Mouse (Mus musculus) layer of hippocampus, postnatal 10 days (tissue): ENCODE results near the gene Tlcd1. TPM values are rescaled to one million over a fixed set of nuclear protein-coding genes. Genes with fewer than 3 reads are reported as not detected.

ENCODE experiments used
- DNase-seq, 2 experiments: peaks; one replicate each; pipeline ENCODE4 v3.0.0; 2021; ENCODE audit warnings: low spot score in 2 of 2
- microRNA-seq, 2 experiments: library from miRNA; unstranded; fragments of <30 nt; microRNA quantifications; one replicate each; pipeline ENCODE4 v1.2.0; 2021
- total RNA-seq, 2 experiments: library from RNA; stranded (reverse); gene quantifications; 2 replicates each; pipeline ENCODE4 v1.2.3; 2021

The Tlcd1 gene
- total RNA-seq, 2 experiments from 2014 or later: 37.0 to 38.8 TPM

DNA sequence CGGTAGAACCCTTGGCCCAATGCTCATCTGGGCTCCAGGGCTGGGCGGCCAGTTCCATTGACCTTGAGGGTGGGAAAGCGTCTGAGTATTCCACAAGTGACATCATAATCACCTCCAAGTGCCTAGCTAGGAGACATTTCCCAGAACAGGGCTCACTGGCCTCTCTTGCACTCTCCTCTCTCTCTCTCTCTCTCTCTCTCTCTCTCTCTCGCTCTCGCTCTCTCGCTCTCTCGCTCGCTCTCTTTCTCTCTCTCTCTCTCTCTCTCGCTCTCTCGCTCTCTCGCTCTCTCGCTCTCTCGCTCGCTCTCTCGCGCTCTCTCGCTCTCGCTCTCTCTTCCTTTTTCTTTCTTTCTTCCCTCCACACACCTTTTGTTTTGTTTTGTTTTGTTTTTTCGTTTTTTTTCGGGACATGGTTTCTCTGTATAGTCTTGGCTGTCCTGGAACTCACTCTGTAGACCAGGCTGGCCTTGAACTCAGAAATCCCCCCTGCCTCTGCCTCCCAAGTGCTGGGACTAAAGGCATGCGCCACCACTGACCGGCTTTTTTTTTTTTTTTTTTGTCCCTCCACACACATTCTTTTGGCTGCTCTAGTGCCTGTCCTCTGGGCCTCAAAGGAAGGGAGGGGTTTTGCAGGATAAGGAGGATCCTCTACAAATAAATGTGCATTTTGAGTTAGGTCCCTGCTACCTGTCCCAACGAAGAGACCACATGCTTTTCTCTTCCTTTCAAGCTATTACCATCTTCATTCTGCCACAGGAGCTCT is 18.8 kb downstream of the Tlcd1 start:
- no peak for DNase-seq

DNA sequence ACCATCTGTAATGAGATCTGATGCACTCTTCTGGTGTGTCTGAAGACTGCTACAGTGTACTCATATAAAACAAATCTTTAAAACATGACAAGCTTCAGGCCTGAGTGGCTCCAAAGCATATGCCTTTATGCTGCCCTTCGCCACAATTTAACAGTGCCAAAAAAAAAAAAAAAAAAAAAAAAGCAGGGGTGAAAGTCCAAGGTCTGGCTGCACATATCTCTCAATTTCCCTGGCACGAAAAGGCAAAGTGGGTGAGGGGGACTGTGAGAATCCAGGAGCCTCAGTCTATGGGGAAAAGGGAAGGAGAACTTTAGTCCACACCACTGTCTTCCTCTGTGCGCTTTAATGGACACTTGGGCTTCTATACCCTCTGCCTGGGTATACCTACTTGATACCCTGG is 25.9 kb downstream of the Tlcd1 start:
- DNase-seq: no peak

DNA sequence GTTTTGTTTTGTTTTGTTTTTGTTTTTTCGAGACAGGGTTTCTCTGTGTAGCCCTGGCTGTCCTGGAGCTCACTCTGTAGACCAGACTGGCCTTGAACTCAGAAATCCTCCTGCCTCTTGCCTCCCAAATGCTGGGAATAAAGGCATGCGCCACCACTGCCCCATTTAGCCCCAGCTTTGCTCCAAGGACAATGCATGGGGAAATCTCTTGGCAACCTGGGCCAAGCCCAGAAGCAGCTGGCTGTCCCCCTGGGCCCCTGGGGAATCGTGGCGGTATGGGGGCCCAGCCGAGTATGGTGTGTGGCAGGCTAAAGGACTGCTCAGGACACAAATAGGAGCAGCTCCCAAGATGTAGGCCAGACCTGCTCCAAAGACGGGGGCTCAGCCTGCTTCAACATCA is 27.8 kb downstream of the Tlcd1 start:
- no peak for DNase-seq

DNA sequence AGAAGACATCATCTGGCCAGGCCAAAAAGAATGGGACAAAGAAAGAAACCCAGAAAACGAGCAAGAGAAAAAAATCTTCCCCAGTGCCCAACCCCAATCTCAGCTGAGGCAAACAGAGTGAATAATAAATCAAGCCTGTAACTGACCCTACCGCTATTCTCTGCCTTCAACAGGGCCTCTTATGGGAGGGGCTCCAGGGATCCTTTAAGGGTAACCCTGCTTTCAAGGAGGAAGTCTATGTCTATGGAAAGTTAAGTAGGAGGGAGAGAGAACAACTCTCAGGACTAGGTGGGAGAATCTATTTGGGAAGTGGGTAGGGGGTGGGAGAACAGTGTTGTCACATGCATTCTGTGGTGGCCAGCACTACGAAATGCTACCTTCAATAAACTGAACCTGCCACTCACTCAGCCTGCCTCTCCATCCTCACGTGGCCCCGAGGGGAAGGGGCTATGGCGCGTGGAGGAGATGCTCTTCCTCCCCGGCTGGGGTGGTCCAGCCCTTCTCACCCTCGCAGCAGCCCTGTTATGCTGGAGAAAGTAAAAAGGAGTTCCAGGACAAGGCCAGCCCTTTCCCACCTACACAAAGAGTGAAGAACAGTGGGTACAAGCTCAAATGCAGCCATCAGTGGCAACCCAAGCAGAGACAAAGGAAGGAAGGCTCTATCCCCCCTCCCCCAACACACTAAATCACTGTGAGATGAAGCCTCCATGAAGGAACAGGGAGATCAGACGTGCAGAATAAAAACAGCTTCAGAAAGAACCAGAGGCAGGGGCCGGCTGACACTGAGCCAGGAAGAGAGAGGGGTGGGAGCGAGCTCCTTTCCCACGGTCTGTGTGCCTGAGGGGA is 29.1 kb downstream of the Tlcd1 start:
- no peak for DNase-seq

DNA sequence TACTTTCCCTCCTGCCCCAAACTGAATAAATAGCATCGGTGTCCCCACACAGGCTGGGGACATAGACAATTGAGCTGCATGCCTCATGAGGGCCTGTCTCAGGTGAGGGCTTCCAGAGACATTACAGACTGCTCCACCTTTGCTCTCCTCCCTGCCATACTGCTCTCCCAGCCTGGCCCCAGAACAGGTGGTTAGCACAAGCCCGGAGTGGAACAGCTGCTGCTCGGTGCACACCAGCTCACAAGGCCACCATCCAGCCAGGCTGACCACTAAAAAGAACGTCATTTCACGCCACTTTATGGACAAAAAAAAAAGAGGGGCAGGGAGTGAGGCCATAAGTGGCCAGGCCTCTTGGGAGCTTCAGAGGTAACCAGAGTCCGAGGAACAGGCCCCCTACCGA is 30.7 kb downstream of the Tlcd1 start:
- DNase-seq: no peak

DNA sequence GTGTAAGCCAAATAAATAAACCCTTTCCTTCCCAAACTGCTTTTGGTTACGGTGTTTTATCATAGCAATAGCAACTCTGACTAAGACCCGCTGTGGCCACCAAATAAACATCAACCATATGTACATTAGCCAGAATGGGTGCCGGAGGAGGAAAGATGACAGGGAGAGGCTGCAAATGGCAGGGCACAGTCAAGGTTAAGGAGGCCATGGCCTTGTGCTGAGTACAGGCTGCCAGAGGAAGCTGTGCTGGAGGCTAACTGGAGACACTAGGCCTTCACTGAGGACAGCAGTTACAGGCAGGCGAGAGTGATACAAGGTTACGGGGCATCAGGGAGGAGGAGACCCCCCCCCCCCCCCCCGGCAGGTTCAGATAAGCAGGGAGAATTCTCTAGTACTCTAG is 33.4 kb downstream of the Tlcd1 start:
- no peak for DNase-seq

DNA sequence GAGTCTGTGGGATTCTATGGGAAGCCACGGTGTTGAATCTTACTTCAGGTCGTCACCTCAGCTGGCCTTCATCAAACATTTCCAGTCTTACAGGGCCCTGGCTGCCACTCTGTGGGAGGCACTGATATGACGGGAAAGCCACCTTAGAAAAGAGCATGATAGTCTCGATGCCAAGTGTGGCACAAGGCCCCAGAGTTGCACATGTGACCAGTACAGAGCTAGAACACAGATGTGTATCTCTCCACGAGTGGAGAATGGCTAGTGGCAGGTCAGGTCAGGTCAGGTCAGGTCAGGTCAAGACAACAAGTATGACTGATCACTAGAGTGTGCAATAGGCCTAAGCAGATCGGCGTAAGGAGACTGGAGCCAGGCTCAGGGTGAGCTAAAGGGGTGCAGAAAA is 34.1 kb downstream of the Tlcd1 start:
- DNase-seq: no peak

DNA sequence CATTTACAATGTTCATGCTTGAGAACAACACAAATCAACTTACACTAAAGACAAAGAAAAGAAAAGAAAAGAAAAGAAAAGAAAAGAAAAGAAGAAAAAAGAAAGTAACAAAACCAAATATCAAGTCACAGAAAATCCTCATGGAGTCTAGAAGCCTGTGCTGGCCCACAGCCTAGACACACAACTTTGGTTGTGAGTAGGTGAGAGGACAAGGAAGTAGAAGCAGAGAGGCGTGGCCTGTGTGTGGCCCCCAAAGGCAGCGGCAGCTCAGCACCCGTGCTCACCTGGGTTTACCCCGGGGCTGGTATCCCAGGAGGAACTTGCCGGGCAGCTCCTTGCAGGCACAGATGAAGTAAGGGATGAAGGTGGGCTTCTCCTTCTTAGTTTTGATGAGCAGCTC is 35.0 kb downstream of the Tlcd1 start:
- DNase-seq: no peak

DNA sequence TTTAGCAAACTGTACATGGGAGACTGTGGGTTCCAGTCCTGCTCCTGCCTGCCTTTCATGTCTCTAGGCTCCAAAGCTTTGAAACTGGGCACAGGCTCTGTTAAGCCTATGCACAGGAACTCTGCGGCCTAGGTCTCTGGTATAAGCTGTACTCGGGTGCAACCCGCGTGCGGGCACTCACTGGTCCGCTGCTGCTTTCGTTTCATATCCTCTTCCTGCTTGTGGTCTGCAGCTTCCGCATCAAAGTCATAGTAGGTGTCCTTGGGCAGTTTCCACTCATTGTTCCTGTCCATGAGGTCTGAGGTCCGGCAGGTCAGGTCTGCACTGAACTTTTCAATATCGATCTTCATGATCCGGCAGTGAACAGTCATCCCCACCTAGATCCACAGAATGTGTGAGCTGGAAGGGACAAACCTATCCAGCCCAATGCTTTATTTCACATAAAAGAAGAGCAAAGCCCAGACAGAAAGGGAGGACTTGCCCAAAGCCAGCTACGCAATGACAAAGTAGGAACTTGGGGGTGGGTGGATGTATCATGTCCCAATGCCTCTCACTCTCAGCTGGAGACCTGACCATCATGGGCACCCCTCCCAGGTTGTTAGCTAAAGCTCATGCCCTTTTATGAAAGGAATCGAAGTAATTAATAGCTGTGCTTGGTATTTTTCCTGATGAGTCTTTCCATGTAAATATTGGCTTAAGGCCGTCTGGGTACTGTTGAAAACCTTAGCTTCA is 36.7 kb downstream of the Tlcd1 start:
- no peak for DNase-seq

DNA sequence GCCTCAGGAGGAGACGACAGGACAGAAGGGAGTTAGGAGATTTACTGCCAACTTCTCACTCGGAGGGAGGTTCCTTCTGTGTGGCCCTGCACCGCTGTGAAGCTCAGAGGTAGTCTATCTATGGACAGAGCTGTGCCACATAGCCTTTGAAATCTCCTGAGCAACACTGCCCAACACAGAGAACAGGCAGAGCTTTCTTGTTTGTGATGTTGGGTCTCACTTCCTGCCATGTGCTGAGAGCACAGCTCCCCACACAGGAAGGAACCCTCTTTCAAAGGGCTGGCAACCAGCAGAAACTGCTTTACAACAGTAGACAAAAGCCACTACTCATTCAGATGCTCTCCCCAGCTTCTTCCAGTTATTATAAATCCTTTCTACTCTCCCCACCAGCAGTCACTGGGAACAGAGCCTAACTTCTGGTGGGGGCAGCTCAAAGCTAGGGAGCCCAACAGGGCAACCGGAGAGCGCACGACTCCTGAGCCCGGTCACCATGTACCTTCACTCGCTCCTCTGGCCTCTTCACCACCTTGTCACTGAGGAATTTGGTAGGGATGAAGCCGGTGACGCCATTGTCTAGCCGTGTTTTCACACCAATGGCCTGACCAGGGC is 39.3 kb downstream of the Tlcd1 start:
- peak; percentile 17 to 38 for DNase-seq

DNA sequence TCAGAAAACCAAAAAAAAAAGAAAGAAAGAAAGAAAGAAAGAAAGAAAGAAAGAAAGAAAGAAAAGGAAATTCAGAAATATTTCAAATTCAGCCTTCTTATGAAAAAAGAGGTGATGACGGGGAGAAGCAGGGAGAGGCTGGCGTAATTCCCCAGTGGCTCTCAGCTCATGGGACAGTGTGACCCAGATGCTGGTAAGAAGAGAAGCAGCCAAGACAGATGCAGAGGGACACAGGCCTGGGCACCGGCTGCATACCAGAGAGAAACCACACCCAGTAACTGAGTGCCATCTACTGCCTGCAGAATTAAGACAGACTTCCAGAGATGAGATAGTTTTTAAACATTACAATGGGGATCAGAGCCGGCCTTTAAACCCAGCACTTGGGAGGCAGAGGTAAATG is 47.1 kb downstream of the Tlcd1 start:
- DNase-seq: no peak

Small RNAs within 50 kb of the gene (microRNA-seq; reads per million reads assigned to microRNA genes)
- gene Mir7653: 2.0 to 3.1 reads per million in 2 experiments

Other genes with a start within 250 kb of the Tlcd1 start
- 100 to 1,000 TPM; 215 to 221 TPM for gene Sez6, start 245.9 kb upstream of the Tlcd1 start, total RNA-seq
- gene Phf12, start 194.0 kb upstream of the Tlcd1 start, total RNA-seq: 10 to 100 TPM; 47.1 to 49.2 TPM
- 10 to 100 TPM; 16.6 to 22.4 TPM for gene Dhrs13, start 144.4 kb upstream of the Tlcd1 start, total RNA-seq
- gene Flot2, start 138.8 kb upstream of the Tlcd1 start, total RNA-seq: 100 to 1,000 TPM; 143 to 145 TPM
- gene Eral1, start 96.3 kb upstream of the Tlcd1 start, total RNA-seq: 10 to 100 TPM; 19.0 to 20.1 TPM
- 10 to 100 TPM; 24.3 to 27.0 TPM for gene Fam222b, start 82.1 kb upstream of the Tlcd1 start, total RNA-seq
- gene Traf4, start 11.1 kb upstream of the Tlcd1 start, total RNA-seq: 10 to 100 TPM; 47.8 to 48.9 TPM
- 1 to 10 TPM; 6.2 to 6.4 TPM for gene Nek8, start within 50 bp of the Tlcd1 start, total RNA-seq
- 100 to 1,000 TPM; 878 to 942 TPM for gene Rpl23a, start 6.9 kb downstream of the Tlcd1 start, total RNA-seq
- gene Rab34, start 11.7 kb downstream of the Tlcd1 start, total RNA-seq: 10 to 100 TPM; 40.9 to 42.2 TPM
- 1 to 10 TPM; 4.5 to 5.8 TPM for gene Proca1, start 16.7 kb downstream of the Tlcd1 start, total RNA-seq
- gene Sdf2, start 69.0 kb downstream of the Tlcd1 start, total RNA-seq: 10 to 100 TPM; 57.0 to 67.2 TPM
- 10 to 100 TPM; 91.6 to 94.6 TPM for gene Supt6, start 69.3 kb downstream of the Tlcd1 start, total RNA-seq
- gene 2610507B11Rik, start 85.0 kb downstream of the Tlcd1 start, total RNA-seq: 100 to 1,000 TPM; 174 to 188 TPM
- gene BC030499, start 114.1 kb downstream of the Tlcd1 start, total RNA-seq: 1 to 10 TPM in 1 of 2 experiments, under 1 TPM in 1; 0.47 to 1.8 TPM
- gene Spag5, start 124.8 kb downstream of the Tlcd1 start, total RNA-seq: 1 to 10 TPM; 6.5 to 7.1 TPM
- gene Aldoc, start 146.3 kb downstream of the Tlcd1 start, total RNA-seq: 100 to 1,000 TPM; 396 to 461 TPM
- gene Pigs, start 151.7 kb downstream of the Tlcd1 start, total RNA-seq: 10 to 100 TPM; 75.0 to 75.9 TPM
- 10 to 100 TPM; 37.6 to 39.0 TPM for gene Unc119, start 166.8 kb downstream of the Tlcd1 start, total RNA-seq
- gene Foxn1, start 209.8 kb downstream of the Tlcd1 start, total RNA-seq: not detected
- gene Slc13a2, start 245.5 kb downstream of the Tlcd1 start, total RNA-seq: not detected